Mouse (Mus musculus) ES-E14 (cell line): Measurements from ENCODE around the gene Gtdc1. TPM values are rescaled to one million over a fixed set of nuclear protein-coding genes. Genes with fewer than 3 reads are reported as not detected.

Experiments used
- DNase-seq: peaks from one replicate; pipeline ENCODE4 v3.0.0-alpha.2; 2013; ENCODE audit warnings: low read depth, low spot score
- H3K27ac ChIP-seq: 2 replicates; pipeline ENCODE4 v1.5.1; 2012; ENCODE audit warnings: low read depth, mild to moderate bottlenecking, low read length, moderate library complexity, mixed read lengths; ENCODE audit not compliant: poor library complexity, insufficient read depth, severe bottlenecking
- H3K36me3 ChIP-seq: 2 replicates; pipeline ENCODE4 v1.6.1; 2012; ENCODE audit warnings: mild to moderate bottlenecking, low read length, moderate library complexity, mixed read lengths; ENCODE audit not compliant: control insufficient read depth, poor library complexity, insufficient read depth, severe bottlenecking
- H3K4me1 ChIP-seq, 2 experiments: fragments of 150-350 bp in 1 of 2; sonication (generic) in 1 of 2; 2 replicates each; pipeline ENCODE4 v1.6.1; 2012; ENCODE audit warnings: low read length in 2 of 2, mild to moderate bottlenecking in 1 of 2, mixed read lengths in 1 of 2; ENCODE audit not compliant: control insufficient read depth in 2 of 2, insufficient read depth in 2 of 2, poor library complexity in 1 of 2
- H3K4me3 ChIP-seq, 2 experiments: fragments of 150-350 bp in 1 of 2; sonication (generic) in 1 of 2; 2 replicates each; pipeline ENCODE4 v1.5.1; 2012; ENCODE audit warnings: low read length in 2 of 2, low read depth in 1 of 2, mild to moderate bottlenecking in 1 of 2, mixed read lengths in 1 of 2; ENCODE audit not compliant: insufficient read depth in 1 of 2, poor library complexity in 1 of 2, severe bottlenecking in 1 of 2
- H3K9ac ChIP-seq: 2 replicates; pipeline ENCODE4 v1.6.1; 2012; ENCODE audit warnings: low read depth, mild to moderate bottlenecking, low read length, mixed read lengths; ENCODE audit not compliant: poor library complexity, insufficient read depth, severe bottlenecking
- H3K9me3 ChIP-seq: fragments of 150-350 bp; sonication (generic); 2 replicates; pipeline ENCODE4 v1.6.1; 2012; ENCODE audit warnings: low read depth, mild to moderate bottlenecking, low read length; ENCODE audit not compliant: control insufficient read depth, insufficient read depth
- CHD2 ChIP-seq: IDR thresholded peaks from 2 replicates; pipeline ENCODE4 v1.6.1; 2014; ENCODE audit warnings: mild to moderate bottlenecking, low read depth, low read length, inconsistent platforms
- HCFC1 ChIP-seq: IDR thresholded peaks from 2 replicates; pipeline ENCODE4 v1.6.1; 2012; ENCODE audit warnings: low read length, inconsistent platforms, borderline replicate concordance; ENCODE audit not compliant: insufficient read depth
- MAFK ChIP-seq: IDR thresholded peaks from 2 replicates; pipeline ENCODE4 v1.6.1; 2014; ENCODE audit warnings: mild to moderate bottlenecking, low read depth, low read length, inconsistent platforms; ENCODE audit not compliant: insufficient read depth
- ZC3H11A ChIP-seq: IDR thresholded peaks from 2 replicates; pipeline ENCODE4 v1.6.1; 2012; ENCODE audit warnings: low read depth, mild to moderate bottlenecking, inconsistent platforms, low read length, borderline replicate concordance
- ZNF384 ChIP-seq: IDR thresholded peaks from 2 replicates; pipeline ENCODE4 v1.6.1; 2012; ENCODE audit warnings: low read depth, low read length, inconsistent platforms
- in situ Hi-C, 2 experiments: fragments of 600-800 bp; cut with MboI; formaldehyde crosslinking; loops; one replicate each; pipeline ENCODE4 v1.15.1; 2025; ENCODE audit warnings: low sequenced_read_pairs in 2 of 2, inconsistent platforms in 1 of 2; ENCODE audit not compliant: unreplicated experiment in 2 of 2
- total RNA-seq: library from RNA; depleted of rRNA; stranded (reverse); fragments of 300-350 nt; gene quantifications from 2 replicates; pipeline ENCODE4 v1.2.3, GENCODE M21; 2012

Gene Gtdc1
- total RNA-seq, 1 experiment, result 11.2 TPM

DNA sequence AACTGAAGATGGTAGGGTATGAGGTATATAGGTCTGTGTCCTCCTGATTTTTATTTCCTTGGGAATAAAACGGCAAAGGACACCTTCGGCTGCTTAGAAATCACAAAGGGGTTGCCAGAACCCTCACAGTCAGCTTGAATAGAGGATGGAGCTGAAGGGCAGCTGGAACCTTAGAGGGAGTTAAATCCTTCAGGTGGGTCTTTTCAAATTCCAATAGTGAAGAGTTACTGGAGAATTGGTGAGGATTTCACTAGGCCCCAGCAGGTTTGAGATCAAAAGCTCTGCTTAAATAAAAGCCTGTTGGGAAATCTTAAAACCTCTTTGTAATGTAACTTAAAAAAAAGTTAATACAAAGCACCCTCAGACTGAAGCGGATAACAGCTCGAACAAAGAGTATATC is 389.3 kb downstream of the Gtdc1 start:
- Histone ChIP-seq H3K9ac (no peak overlapping the region), H3K27ac (no peak overlapping the region), H3K9me3 (no peaks in the 10 kb centered on the region), H3K4me3 (no peak overlapping the region), H3K36me3 (no peaks in the 10 kb centered on the region), H3K4me1 (peaks cover 0 to 2% of the 10 kb centered on the region in 2 experiments; a peak in 1 of 4 replicates)
- TF ChIP-seq ZC3H11A (no peak), ZNF384 (no peak), CHD2 (no peak), HCFC1 (no peak)
- DNase-seq, result no peak
- in situ Hi-C loops, result no loop called here

DNA sequence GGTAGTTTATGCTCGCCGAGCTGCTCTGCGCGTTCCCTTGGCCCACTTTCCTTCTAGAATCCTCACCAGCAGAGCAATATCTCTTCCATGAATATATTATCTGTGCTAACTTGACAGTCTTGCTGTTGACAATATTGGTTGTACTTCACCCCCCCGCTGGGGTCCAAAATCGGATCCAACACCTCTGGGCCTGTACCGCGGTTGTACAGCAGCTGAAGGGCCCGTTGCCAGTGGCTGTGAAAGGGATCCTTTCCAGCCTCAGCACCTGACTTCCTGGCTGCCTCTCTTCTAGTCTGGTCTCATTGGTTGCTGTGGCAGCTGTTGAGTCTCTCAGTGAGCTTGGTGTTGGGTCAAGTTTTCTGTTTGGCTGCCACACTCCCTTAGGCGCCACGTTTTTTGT is 391.7 kb downstream of the Gtdc1 start:
- TF ChIP-seq CHD2, result no peak
- TF ChIP-seq HCFC1, result no peak
- no peak for TF ChIP-seq ZC3H11A
- no peak for TF ChIP-seq ZNF384
- DNase-seq, result no peak
- H3K9me3 ChIP-seq, result no peaks in the 10 kb centered on the region
- no peak overlapping the region for H3K27ac ChIP-seq
- H3K9ac ChIP-seq, result no peak overlapping the region
- H3K36me3 ChIP-seq, result no peaks in the 10 kb centered on the region
- in situ Hi-C loops, result no loop called here
- no peak overlapping the region for H3K4me3 ChIP-seq
- H3K4me1 ChIP-seq, result peaks cover 0 to 2% of the 10 kb centered on the region in 2 experiments; a peak in 1 of 4 replicates

DNA sequence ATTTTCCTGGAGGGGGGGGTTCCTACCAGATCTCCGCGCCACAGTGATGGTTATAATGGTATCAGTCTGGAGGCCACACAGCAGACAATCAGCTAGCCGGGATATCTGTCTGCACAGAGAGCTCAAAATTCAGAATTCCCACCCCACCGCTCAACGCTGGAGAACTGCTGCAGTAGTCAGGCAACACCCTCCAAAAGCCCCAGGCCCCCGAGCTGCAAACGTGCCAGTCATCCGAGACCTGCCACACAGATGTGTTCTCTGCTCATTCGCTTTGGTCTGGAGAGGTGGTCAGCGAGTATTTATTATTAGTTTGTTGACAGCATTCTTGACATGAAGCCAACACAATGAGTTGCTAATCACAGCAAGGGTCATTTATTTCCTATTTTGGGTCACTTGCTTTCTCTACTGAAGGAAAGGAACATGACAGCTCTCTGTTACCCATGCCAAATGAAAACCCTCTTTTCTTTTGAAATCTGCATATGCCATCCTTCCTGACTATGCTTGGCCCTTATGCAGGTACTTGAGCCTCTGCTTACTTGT is 392.3 kb downstream of the Gtdc1 start:
- Histone ChIP-seq H3K9ac (no peak overlapping the region), H3K27ac (no peak overlapping the region), H3K4me1 (peaks cover 0 to 2% of the 10 kb centered on the region in 2 experiments; a peak in 1 of 4 replicates), H3K9me3 (no peaks in the 10 kb centered on the region), H3K36me3 (no peaks in the 10 kb centered on the region), H3K4me3 (no peak overlapping the region)
- TF ChIP-seq MAFK (no peak), CHD2 (no peak), ZNF384 (no peak), HCFC1 (no peak), ZC3H11A (no peak)
- in situ Hi-C loops, result no loop called here
- DNase-seq, result no peak

DNA sequence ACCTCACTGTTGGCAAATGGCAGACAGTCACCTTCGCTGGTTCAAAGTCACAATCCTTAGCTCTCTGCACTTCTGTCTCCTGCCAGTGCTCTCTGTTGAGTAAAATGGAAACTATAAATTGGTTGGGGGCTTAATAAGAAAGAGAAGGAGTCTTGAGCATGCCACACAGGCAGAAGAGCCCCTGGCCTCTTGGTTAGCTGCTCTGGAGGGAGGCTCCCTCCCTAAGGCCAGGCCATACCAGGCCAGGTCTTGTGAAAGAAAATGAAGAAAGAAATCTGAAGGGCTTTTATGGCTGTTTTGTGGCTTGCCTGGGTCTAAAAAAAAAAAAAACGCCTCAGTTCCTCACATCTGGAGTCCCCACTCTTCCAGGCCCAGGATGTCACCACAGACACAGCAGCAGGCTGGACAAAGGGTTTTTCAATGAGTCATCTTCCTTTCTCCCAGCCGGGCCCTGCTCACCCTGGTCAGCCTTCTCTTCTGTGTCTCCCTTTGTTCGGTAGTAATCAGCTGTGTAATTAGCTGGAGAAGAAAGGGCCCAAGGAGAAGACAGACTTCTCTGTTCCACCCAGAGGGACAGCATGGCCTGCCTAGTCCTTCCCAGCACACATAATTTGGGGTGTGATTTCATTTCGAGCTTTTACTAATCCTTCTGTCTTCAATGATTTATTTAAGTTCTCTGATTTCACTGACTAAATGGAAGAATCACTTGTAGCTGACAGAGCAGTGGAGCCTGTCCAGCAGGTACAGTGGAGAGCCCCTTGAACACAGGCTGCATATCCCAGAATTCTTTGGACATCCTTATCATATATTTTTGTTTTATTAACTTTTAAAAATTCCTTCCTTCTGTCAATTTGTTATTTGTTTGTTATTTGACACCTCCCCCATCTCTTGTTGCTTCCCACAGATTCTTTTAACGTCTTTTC is 401.1 kb downstream of the Gtdc1 start:
- Histone ChIP-seq H3K36me3 (no peaks in the 10 kb centered on the region), H3K4me1 (peaks cover 2 to 8% of the 10 kb centered on the region in 2 experiments), H3K4me3 (no peak overlapping the region), H3K27ac (no peak overlapping the region), H3K9ac (no peak overlapping the region), H3K9me3 (no peaks in the 10 kb centered on the region)
- no peak for DNase-seq
- no peak for TF ChIP-seq HCFC1
- peak; percentile 45; the same call in 1 of the 2 replicates for TF ChIP-seq MAFK
- TF ChIP-seq ZNF384, result 0 out of 2 replicates have a peak, but pooled peaks have one; percentile 67
- in situ Hi-C loops, result no loop called here
